Mouse (Mus musculus) myocyte (in vitro differentiated cells): ENCODE data around the gene Hrnr.

Source experiments
- POLR2A ChIP-seq: IDR thresholded peaks from one replicate; pipeline ENCODE4 v1.6.1; 2011; ENCODE audit warnings: low read depth, mild to moderate bottlenecking, control low read depth, moderate library complexity; ENCODE audit not compliant: insufficient read length
- REST ChIP-seq: IDR thresholded peaks from one replicate; pipeline ENCODE4 v1.6.1; 2011; ENCODE audit warnings: mild to moderate bottlenecking, control low read depth, moderate library complexity; ENCODE audit not compliant: insufficient read depth, insufficient read length
- TCF12 ChIP-seq: IDR thresholded peaks from one replicate; pipeline ENCODE4 v1.6.1; 2011; ENCODE audit warnings: mild to moderate bottlenecking, control low read depth; ENCODE audit not compliant: poor library complexity, insufficient read depth, severe bottlenecking

DNA sequence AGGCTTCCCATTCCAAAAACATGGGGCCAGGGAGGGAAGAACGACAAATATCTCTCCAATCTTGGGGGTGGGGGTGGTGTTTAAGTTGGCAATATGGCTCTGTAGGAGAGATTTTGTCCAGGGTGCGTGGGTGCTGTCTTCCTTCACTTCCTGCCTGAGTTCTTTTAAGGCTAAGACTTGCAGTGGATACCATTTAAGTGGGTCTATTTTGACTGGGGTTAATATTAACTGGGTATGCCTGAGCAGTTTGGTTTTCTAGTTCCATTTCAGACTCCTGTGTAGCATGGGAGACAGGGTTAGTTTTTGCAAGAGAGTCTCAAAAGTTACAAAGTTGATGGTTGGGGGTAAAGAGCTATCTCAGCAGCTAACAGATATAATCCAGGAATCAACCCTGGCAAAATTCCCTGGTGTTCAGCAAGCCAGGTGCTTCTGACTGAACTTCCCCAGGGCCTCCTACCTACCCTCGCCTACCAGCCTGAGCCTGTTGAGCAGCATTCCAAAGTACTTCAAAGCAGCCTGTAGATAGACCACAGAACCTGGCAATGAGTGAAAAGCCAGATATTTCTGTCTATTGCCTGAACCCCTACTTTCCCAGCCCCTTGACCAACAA is 47.5 kb downstream of the Hrnr start:
- TF ChIP-seq POLR2A (no peak), TCF12 (no peak), REST (no peak)
